Mouse (Mus musculus): ENCODE results near the gene Get4. TPM values are rescaled to one million over a fixed set of nuclear protein-coding genes. Genes with fewer than 3 reads are reported as not detected.

Gene Get4
- polyA plus RNA-seq, 1 experiment from 2014 or later: 186 TPM

- H3K4me2 ChIP-seq: no peak overlapping the region
- ATAC-seq (ENCODE audit: borderline replicate concordance, extremely low read depth, low FRiP score, low TSS enrichment): no peak
Measured at GRCm38 (mm10) chr5:139258371-139259035, 6.4 kb downstream of the Get4 start.

GRCm38 (mm10) chr5:139259853-139260252 is 7.7 kb downstream of the Get4 start:
- Histone ChIP-seq H3K36me3 (peaks cover 52% of the 10 kb centered on the region), H3K9me3 (no peaks in the 10 kb centered on the region), H3K9ac (no peak overlapping the region), H3K4me3 (no peak overlapping the region), H3K4me2 (0 out of 2 replicates have a peak overlapping the region, but pooled peaks have one; percentile 11), H3K27ac (peak overlapping the region; percentile 73), H3K27me3 (no peaks in the 10 kb centered on the region), H3K4me1 (peaks cover 58% of the 10 kb centered on the region)
- ATAC-seq (ENCODE audit: borderline replicate concordance, extremely low read depth, low FRiP score, low TSS enrichment): peak; percentile 51
- WGBS: 64% methylated on average over 5 of the region's 5 CpGs

More at GRCm38 (mm10) chr5:139258371-139259035, 6.4 kb downstream of the Get4 start:
- H3K4me3 ChIP-seq: no peak overlapping the region
- H3K27ac ChIP-seq: peak overlapping the region; percentile 73
- H3K4me1 ChIP-seq: peaks cover 71% of the 10 kb centered on the region
- 82% methylated on average over 8 of the region's 8 CpGs for WGBS
- H3K27me3 ChIP-seq: no peaks in the 10 kb centered on the region
- no peak overlapping the region for H3K9ac ChIP-seq
- H3K36me3 ChIP-seq: peaks cover 38% of the 10 kb centered on the region
- H3K9me3 ChIP-seq: no peaks in the 10 kb centered on the region

GRCm38 (mm10) chr5:139261403-139261802 is 9.3 kb downstream of the Get4 start:
- Histone ChIP-seq H3K4me2 (no peak overlapping the region), H3K9me3 (no peaks in the 10 kb centered on the region), H3K4me3 (no peak overlapping the region), H3K36me3 (peaks cover 61% of the 10 kb centered on the region), H3K27me3 (no peaks in the 10 kb centered on the region), H3K4me1 (peaks cover 45% of the 10 kb centered on the region), H3K9ac (no peak overlapping the region), H3K27ac (no peak overlapping the region)
- WGBS: 82% methylated on average over 4 of the region's 4 CpGs
- ATAC-seq (ENCODE audit: borderline replicate concordance, extremely low read depth, low FRiP score, low TSS enrichment): no peak

GRCm38 (mm10) chr5:139267661-139268060 is 15.5 kb downstream of the Get4 start:
- no peak overlapping the region for H3K4me3 ChIP-seq
- H3K4me1 ChIP-seq: peaks cover 15% of the 10 kb centered on the region
- H3K9ac ChIP-seq: no peak overlapping the region
- H3K9me3 ChIP-seq: no peaks in the 10 kb centered on the region
- no peak overlapping the region for H3K4me2 ChIP-seq
- peaks cover 65% of the 10 kb centered on the region for H3K36me3 ChIP-seq
- H3K27me3 ChIP-seq: no peaks in the 10 kb centered on the region
- WGBS: 85% methylated on average over 4 of the region's 4 CpGs
- no peak overlapping the region for H3K27ac ChIP-seq
- ATAC-seq (ENCODE audit: borderline replicate concordance, extremely low read depth, low FRiP score, low TSS enrichment): no peak

GRCm38 (mm10) chr5:139270806-139271521 is 18.8 kb downstream of the Get4 start:
- no peak overlapping the region for H3K4me3 ChIP-seq
- peak; percentile 85 for ATAC-seq (ENCODE audit: borderline replicate concordance, extremely low read depth, low FRiP score, low TSS enrichment)
- 42% methylated on average over 16 of the region's 16 CpGs for WGBS
- H3K9me3 ChIP-seq: no peaks in the 10 kb centered on the region
- peak overlapping the region; percentile 90 for H3K27ac ChIP-seq
- H3K4me2 ChIP-seq: no peak overlapping the region
- peaks cover 29% of the 10 kb centered on the region for H3K4me1 ChIP-seq
- no peak overlapping the region for H3K9ac ChIP-seq
- H3K36me3 ChIP-seq: peaks cover 32% of the 10 kb centered on the region
- H3K27me3 ChIP-seq: no peaks in the 10 kb centered on the region

- 41% methylated on average over 8 of the region's 8 CpGs for WGBS
- Histone ChIP-seq H3K4me1 (peaks cover 29% of the 10 kb centered on the region), H3K9me3 (no peaks in the 10 kb centered on the region), H3K36me3 (peaks cover 20% of the 10 kb centered on the region), H3K27me3 (no peaks in the 10 kb centered on the region), H3K4me2 (no peak overlapping the region), H3K9ac (no peak overlapping the region), H3K27ac (peak overlapping the region; percentile 90), H3K4me3 (no peak overlapping the region)
- no peak for ATAC-seq (ENCODE audit: borderline replicate concordance, extremely low read depth, low FRiP score, low TSS enrichment)
Measured at GRCm38 (mm10) chr5:139271994-139272554, 19.9 kb downstream of the Get4 start.

GRCm38 (mm10) chr5:139277287-139277686 is 25.2 kb downstream of the Get4 start:
- H3K36me3 ChIP-seq: no peaks in the 10 kb centered on the region
- no peak overlapping the region for H3K9ac ChIP-seq
- no peak overlapping the region for H3K27ac ChIP-seq
- 54% methylated on average over 8 of the region's 8 CpGs for WGBS
- no peaks in the 10 kb centered on the region for H3K27me3 ChIP-seq
- no peak overlapping the region for H3K4me2 ChIP-seq
- ATAC-seq (ENCODE audit: borderline replicate concordance, extremely low read depth, low FRiP score, low TSS enrichment): no peak
- H3K4me1 ChIP-seq: peaks cover 26% of the 10 kb centered on the region
- no peak overlapping the region for H3K4me3 ChIP-seq
- no peaks in the 10 kb centered on the region for H3K9me3 ChIP-seq

GRCm38 (mm10) chr5:139281373-139282112 is 29.4 kb downstream of the Get4 start:
- Histone ChIP-seq H3K4me3 (no peak overlapping the region), H3K36me3 (no peaks in the 10 kb centered on the region), H3K9ac (no peak overlapping the region), H3K4me2 (peak overlapping the region; percentile 17; the same call in 1 of the 2 replicates), H3K9me3 (no peaks in the 10 kb centered on the region), H3K4me1 (peaks cover 21% of the 10 kb centered on the region), H3K27me3 (no peaks in the 10 kb centered on the region), H3K27ac (peak overlapping the region; percentile 58)
- 38% methylated on average over 10 of the region's 11 CpGs for WGBS
- ATAC-seq (ENCODE audit: borderline replicate concordance, extremely low read depth, low FRiP score, low TSS enrichment): peak; percentile 55; the same call in 1 of the 2 replicates

- Histone ChIP-seq H3K27me3 (no peaks in the 10 kb centered on the region), H3K36me3 (no peaks in the 10 kb centered on the region), H3K9ac (no peak overlapping the region), H3K4me1 (peaks cover 28% of the 10 kb centered on the region), H3K9me3 (no peaks in the 10 kb centered on the region), H3K4me2 (peak overlapping the region; percentile 17; the same call in 1 of the 2 replicates), H3K27ac (peak overlapping the region; percentile 58), H3K4me3 (no peak overlapping the region)
- 5% methylated on average over 15 of the region's 15 CpGs for WGBS
- ATAC-seq (ENCODE audit: borderline replicate concordance, extremely low read depth, low FRiP score, low TSS enrichment): peak; percentile 62
Measured at GRCm38 (mm10) chr5:139282191-139282590, 30.1 kb downstream of the Get4 start.

- Histone ChIP-seq H3K36me3 (no peaks in the 10 kb centered on the region), H3K9me3 (no peaks in the 10 kb centered on the region), H3K27me3 (no peaks in the 10 kb centered on the region), H3K9ac (no peak overlapping the region), H3K4me2 (no peak overlapping the region), H3K4me1 (peaks cover 28% of the 10 kb centered on the region), H3K4me3 (no peak overlapping the region), H3K27ac (no peak overlapping the region)
- ATAC-seq (ENCODE audit: borderline replicate concordance, extremely low read depth, low FRiP score, low TSS enrichment): no peak
- 89% methylated on average over 14 of the region's 14 CpGs for WGBS
Measured at GRCm38 (mm10) chr5:139283460-139284180, 31.5 kb downstream of the Get4 start.

GRCm38 (mm10) chr5:139285383-139286067 is 33.4 kb downstream of the Get4 start:
- Histone ChIP-seq H3K9ac (no peak overlapping the region), H3K4me2 (no peak overlapping the region), H3K27ac (peak overlapping the region; percentile 75), H3K4me1 (peaks cover 28% of the 10 kb centered on the region), H3K4me3 (no peak overlapping the region), H3K27me3 (no peaks in the 10 kb centered on the region), H3K9me3 (no peaks in the 10 kb centered on the region), H3K36me3 (no peaks in the 10 kb centered on the region)
- ATAC-seq (ENCODE audit: borderline replicate concordance, extremely low read depth, low FRiP score, low TSS enrichment): no peak
- 39% methylated on average over 8 of the region's 8 CpGs for WGBS
